Mouse (Mus musculus) liver (tissue): Measurements from ENCODE around the gene Slc46a1.

ENCODE experiments used
- DNase-seq: peaks from one replicate; pipeline ENCODE4 v3.0.0-alpha.2; 2020; ENCODE audit warnings: mixed read lengths

Gene Slc46a1

DNA sequence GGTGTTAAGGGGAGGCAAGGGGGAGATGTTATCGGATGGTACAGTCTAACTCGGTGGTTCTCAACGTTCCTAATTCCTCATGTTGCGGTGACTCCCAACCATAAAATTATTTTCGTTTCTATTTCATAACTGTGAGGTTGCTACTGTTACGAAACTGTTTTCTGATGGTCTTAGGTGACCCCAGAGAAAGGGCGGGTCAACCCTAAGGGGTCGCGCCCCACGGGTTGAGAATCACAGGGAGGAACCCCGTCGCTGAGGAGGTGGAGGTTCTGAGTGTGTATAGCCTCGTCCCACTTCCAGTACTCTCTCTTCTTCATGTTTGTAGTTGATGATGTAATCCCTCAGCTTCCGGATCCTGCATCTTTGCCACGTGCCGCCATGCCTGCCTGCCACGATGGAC, 6.8 kb upstream of the Slc46a1 start:
- no peak for DNase-seq

DNA sequence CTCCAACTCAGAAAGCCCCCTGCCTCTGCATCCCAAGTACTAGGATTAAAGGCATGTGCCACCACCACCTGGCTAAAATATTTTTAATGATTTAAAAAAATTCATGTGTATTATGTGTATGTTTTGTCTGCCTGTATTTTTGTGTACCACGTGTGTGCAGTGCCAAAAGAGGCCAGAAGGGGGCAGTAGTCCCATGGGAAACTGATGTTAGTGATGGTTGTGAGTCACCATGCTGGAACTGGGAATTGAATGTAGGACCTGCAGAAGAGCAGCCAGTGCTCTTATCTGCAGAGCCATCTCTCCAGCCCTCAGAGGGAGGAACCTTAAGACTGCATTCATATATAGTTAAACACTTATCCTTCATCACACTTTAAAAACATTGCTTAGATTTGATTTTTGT, 3.6 kb upstream of the Slc46a1 start:
- DNase-seq, result no peak

DNA sequence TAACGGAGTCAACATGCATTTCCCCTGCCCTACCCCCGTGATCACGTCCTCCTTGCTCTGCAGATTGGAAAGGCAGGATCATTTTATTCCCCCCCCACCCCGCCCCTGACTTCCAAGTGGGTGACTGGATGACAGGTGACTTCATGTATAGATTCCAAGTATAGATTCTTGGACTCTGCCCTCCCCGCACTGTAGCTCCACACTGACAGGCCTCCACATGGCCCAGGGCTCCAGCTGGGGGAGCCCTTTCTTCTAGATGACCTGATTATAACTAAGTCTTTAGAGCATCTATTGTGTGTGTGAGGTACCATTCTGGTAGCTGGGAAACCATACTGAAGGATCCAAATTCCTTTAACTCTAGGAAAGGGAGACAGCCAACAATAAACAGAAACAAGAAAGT, 2.8 kb upstream of the Slc46a1 start:
- no peak for DNase-seq

DNA sequence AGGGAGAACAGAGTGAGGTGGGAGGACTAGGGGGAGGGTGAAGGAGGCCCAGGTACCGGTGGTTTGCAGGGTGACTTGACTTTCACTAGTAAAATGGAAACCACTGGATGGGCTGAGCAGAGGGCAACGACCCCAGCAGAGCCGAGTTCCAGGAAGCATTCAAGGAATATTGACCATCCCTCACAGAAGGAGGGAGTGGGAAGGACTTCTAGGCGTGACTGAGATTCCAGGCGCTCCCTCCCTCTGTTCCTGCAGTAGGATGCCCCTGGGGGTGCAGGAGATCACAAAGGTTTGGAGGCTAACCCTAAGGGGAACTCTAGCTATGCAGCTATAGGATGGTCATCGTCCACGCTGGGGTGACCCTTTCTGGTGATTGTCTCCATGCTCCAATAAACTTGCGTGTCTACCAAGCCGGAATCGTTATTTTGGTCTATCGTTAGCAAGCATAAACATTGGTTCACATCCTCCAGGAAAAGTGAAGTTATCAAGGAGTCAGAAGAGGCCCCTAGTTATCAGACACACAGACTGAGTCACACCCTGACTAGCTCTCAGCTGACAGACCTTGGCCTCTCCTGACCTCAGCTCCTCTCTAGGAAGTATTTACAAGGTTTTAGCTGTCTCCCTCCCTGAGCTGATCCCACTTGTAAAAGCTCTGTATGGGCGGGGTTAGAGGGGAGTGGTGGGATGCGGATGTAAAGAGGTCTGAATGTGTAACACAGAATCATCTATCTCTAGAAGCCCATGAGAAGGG, 2.0 kb upstream of the Slc46a1 start:
- DNase-seq, result no peak

DNA sequence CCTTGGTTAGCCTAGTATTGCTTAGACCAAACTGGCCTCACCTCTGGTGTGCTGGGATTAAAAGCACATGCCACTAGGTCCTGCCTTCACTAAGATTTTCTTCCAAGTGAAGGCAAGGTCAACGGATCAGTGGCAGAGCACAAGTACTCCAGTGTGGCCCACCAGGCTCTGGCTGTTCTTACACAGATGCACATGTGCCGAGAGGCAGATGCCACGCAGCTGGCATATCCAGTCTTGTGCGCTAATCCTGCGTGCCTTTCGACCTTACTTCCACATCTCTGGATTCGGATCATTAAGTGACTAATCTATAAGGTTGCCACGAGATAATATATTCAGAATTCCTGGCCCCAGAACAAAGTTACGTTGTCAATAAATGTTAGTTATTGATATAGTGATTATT, 381 bp upstream of the Slc46a1 start:
- no peak for DNase-seq

DNA sequence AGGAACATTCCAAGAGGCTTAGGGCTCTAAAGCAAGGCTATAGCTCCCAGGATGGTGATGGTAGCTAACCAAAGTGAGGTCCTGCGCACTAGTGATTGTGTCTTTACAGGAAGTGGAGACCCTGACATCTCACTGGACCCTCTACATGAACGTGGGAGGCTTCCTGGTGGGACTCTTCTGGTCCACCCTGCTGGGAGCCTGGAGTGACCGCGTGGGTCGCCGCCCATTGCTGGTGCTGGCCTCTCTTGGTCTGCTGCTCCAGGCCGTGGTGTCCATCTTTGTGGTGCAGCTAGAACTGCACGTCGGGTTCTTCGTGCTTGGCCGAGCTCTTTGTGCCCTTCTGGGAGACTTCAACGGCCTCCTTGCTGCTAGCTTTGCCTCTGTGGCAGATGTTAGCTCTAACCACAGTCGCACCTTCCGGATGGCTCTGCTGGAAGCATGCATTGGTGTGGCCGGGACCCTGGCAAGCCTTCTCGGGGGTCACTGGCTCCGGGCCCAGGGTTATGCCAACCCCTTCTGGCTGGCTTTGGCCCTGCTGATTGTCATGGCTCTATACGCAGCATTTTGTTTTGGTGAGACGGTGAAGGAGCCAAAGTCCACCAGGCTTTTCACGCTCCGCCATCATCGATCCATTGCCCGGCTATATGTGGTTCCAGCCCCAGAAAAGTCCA, 880 bp downstream of the Slc46a1 start:
- no peak for DNase-seq

DNA sequence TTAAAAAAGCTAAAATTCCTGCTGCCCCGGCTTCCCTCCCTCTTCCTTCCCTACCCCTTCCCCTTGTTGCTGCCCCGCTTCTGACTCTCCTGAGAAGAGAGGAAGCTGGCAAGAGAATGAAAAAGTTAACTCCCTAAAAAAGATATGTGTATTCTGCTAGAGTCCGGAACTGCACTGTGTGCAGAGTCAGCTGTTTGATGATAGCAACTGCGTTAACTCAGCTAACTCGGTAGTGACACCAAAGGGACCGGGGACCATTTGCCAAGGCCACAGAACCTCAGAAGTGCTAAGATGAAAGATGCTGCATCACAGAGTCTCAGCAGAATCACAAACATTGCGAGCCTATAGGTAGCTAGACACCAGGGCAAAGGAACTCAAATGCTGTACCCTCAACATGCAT, 2.0 kb downstream of the Slc46a1 start:
- no peak for DNase-seq

DNA sequence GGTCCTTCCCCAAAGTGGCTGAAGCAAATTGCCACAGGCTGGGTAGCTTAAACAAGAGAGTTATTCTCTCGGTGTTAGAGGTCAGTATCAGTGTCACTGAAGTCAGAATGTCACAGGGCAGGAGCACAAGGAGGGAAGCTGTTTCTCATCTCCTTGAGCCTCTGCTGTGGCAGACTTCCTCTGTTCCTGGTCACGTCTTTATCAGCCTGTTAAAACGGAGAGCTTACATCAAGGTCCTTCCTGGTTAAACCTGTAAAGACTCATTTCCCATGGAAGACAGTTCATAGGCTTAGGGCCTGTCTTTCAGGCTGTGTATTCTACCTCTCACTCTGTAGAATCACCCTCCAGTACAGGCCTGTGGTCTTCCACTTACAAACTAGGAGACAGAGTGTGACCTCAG, 2.4 kb downstream of the Slc46a1 start:
- no peak for DNase-seq

DNA sequence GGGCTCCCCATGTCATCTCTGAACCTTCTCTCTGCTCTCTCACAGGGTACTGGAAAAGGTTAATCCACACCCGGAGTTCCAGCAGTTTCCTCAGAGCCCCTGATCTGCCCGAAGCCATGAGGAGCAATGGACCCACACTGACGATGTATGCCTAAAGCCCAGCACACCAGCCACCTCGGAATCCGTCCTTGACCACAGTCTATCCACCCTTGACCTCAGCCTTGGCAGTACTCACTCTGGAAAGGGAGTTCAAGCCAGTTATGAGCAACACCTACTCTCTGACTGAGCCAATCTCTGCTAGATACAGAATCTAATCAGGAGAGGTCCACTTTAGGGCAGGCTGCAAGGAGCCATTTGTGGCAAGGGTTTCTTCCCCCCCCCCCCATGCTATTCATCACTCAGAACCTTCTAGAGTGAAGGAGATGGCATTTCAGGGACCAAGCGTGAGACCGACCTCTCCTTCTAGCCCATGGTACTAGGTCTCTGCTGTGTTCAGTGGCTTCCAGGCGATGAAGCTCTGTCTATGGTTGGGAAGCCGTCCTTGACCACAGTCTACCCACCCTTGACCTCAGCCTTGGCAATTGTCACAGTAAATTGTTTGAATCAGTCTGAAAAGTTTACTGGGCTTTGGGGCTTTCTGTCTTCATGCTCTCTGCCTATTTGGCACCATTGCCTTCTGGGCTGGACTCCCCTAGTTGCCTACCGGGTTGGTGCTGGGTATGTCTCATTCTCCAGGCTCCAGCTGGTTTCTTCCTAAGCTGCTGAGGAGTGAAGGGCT, 6.0 kb downstream of the Slc46a1 start:
- DNase-seq, result no peak

DNA sequence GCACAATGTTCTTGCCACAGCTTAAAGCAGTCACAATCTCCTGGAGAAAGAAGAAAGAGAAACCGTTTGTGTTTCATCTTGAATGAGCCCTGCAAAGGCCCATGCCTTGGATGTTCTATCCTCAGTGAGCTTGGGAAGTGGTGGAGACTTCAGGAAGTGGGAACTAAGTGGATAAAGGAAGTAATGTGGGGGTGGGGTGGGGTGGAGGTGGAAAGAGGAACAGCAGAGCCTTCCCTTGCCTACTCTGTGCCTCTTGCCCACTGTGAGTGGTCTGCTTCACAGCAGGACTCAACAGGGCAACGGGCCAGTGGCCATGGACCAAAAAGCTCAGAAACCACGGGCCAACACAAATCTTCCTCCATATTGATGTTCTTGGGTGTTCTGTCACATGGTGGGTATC, 9.8 kb downstream of the Slc46a1 start:
- no peak for DNase-seq

DNA sequence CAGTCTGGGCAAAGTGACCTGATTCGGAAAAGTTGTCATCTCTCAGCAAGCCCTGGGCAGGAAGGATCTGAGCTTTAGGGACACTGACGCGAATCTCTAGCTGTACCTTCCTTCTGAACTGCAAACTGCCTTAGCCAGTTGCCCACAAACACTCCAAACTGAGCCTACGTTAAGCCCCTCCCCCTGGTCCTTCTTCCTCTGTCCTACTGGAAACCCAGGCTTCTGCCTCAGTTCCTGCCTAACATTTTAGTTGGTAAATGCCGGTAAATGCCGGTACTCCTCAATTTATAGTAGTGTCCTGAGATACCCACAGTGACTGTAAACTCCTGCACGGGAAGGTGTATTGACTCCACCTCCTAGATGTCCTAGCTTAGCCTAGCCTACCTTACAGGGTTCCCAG, 18.1 kb downstream of the Slc46a1 start:
- DNase-seq, result no peak

DNA sequence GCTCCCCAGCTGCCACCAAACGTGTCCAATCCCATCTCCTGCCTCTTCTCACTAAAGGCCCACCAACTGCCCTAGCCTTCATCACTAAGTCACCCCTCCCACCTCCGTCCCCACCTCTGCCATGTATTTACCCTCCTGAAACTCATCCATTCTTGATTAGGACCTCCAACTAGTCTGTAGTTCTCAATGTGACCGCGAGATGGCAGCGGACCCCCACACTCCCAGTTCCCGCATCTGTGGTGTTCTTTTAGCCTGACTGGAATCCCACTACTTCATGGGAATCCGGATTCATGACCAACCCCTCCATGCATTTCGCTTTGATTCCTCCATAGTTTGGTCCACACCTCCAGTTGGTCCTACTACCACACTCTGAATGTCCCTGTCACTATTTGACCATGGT, 22.7 kb downstream of the Slc46a1 start:
- DNase-seq, result peak; percentile 59

DNA sequence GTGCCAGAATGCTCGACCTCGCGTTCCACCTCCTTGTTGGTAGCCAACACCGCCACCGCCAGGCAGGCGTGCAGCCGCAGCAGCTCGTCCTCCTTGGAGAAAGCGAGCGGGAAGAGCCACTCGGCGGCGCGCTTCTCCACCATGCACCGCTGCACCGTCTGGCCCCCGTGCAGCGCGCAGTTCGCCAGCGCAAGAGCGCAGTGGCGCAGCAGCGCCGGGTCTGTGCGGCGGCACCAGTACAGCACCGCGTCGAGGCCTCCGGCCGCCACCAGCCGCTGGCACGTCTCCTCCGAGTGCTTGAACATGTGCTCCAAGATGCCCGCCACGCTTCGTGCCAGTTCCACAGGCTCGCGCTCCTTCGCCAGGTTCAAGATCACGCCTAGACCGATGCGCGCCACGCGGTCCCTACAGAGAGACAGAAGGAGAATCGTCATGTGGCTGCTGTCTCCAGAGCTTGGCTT, 25.3 kb downstream of the Slc46a1 start:
- peak; percentile 53 for DNase-seq

DNA sequence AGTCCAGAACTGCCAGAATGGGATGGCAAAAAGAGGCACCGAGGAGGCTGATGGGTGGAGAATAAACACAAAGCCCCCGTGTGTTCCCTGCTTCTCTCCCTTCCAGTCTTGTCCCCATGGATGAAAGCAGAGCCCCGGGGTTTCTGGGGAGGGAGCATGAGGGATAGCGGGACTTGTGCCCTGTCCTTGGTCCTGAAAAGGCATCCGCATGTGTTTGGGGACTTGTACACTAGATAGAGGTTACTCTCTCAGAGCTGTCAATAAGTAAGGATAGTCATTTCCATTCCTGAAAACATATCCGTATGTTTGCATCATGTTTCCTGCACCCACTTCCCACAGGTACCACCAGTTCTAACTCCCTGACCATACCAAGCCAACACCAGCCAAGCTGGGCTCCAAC, 30.4 kb downstream of the Slc46a1 start:
- peak; percentile 52 for DNase-seq

DNA sequence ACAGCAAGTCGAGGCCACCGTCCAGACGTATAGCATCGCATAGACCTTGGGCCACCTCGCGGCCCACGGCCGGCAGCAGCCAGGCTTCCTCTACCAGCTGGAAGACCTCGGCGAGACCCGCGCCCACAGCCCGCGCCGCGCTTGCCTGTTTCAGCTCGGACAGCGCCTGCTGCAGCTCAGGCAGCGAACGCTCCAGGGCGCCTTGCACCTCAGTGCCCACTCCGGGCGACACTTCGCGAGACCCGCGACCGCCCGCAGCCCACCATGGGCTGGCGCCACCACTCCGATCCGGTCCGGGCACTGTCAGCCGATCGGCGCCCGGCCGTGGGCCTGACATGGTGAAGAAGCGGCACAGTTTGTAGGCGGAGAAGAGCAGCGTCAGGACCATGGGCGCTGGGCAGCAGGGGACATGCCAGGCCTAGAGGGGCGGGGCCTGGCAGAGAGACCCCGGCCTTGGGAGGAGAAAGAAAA, 31.6 kb downstream of the Slc46a1 start:
- no peak for DNase-seq

DNA sequence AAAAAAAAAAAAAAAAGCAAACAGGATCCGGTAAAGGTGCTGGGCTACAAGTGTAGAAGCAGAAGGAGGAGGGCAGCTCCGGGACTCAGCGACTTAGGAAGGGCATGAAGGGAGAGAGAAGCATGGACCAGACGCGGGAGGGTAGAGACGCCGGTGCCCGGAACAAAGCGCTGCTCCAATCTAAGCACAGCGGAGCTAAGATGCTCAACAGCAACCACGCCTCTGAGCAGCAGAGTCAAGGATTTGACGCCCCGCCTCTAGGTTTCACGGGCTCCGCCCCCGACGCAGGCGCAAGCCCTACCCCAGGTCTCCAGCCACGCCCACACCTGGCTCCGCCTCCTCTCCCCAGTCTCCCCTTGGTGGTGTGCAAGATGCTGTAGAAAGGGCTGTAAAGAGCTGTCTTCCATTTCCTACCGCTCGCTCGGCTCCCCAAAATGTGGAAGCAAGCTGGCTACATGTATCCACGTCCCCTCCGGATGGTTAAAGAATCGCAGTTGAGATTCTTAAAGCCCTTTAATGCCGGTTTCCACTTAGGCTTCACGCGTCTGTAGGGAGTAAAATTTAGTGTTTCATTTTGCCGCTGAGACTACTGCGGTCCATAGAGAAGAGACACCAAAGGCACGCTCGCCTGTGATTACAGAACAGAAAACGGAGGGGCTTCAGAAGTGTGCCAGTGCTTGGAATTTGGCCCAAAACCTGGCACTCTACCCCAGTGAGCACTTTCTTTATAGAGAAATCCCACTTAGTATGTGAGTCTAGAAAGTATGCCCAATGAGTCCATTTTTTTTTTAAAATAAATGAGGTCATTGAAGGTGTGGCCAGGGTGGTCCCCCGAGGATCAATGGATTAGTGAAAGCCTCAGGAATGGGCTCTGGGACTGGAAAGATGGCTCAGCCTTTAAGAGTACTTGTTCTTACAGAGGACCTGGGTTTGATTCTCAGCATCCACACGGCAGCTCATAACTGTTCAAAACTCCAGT, 32.3 kb downstream of the Slc46a1 start, which contains the start of gene Sarm1:
TSS of gene Sarm1 (minus strand) at position 211 of the 979 bp plus-strand sequence.
- peak; percentile 95 for DNase-seq

DNA sequence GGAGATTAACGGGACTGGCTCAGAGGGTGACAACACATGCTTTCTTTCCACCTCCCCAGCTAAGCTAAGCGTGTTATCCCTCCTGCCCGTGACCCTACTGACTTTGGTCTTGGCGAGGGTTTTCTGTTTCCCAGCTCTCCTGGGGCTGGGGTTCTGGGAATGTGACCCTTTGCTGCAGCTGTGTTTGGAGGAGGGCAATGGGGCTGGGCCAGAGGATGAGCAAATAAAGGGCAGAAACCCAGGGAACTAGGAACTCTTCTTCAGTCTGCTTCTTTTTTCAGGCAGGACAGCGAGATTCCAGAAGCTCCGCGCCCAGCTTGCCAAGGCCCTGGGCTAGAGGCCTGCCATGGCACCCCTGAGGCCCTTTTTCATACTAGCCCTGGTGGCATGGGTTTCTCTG, 33.5 kb downstream of the Slc46a1 start, which contains the start of gene Vtn:
TSS of gene Vtn (plus strand) at position 88 of the 400 bp plus-strand sequence.
- peak; percentile 38 for DNase-seq

DNA sequence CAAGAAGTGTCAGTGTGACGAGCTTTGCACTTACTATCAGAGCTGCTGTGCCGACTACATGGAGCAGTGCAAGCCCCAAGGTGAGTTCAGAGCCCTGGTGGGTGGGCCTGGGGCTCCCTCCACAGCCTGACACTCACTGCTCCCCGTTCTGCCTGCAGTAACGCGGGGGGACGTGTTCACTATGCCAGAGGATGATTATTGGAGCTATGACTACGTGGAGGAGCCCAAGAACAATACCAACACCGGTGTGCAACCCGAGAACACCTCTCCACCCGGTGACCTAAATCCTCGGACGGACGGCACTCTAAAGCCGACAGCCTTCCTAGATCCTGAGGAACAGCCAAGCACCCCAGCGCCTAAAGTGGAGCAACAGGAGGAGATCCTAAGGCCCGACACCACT, 34.0 kb downstream of the Slc46a1 start:
- no peak for DNase-seq

DNA sequence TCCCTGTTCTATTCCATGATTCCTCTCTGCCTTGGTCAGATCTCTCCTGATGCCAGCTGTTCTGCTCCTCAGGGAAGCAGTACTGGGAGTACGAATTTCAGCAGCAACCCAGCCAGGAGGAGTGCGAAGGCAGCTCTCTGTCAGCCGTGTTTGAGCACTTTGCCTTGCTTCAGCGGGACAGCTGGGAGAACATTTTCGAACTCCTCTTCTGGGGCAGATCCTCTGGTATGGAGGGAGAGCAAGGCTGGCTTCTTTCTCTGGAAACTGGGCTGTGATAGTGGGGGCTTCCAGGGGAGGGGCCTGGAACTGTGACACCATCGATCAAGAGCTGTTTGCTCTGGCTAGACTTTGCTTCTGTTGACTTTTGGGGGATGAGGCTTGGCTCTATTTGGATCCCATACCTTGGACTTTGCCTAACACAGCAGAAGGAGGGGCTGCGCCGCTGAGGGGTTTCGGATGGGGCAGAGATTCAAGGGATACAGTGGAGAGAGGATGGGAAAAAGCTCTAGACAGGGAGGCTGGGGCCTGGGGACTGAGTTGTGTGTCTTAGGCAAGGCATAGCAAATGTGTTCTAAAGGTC, 35.2 kb downstream of the Slc46a1 start:
- DNase-seq, result peak; percentile 35

DNA sequence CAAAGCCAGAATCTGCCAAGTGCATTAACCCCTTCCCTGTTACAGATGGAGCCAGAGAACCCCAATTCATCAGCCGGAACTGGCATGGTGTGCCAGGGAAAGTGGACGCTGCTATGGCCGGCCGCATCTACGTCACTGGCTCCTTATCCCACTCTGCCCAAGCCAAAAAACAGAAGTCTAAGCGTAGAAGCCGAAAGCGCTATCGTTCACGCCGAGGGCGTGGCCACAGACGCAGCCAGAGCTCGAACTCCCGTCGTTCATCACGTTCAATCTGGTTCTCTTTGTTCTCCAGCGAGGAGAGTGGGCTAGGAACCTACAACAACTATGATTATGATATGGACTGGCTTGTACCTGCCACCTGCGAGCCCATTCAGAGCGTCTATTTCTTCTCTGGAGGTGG, 36.0 kb downstream of the Slc46a1 start:
- no peak for DNase-seq

DNA sequence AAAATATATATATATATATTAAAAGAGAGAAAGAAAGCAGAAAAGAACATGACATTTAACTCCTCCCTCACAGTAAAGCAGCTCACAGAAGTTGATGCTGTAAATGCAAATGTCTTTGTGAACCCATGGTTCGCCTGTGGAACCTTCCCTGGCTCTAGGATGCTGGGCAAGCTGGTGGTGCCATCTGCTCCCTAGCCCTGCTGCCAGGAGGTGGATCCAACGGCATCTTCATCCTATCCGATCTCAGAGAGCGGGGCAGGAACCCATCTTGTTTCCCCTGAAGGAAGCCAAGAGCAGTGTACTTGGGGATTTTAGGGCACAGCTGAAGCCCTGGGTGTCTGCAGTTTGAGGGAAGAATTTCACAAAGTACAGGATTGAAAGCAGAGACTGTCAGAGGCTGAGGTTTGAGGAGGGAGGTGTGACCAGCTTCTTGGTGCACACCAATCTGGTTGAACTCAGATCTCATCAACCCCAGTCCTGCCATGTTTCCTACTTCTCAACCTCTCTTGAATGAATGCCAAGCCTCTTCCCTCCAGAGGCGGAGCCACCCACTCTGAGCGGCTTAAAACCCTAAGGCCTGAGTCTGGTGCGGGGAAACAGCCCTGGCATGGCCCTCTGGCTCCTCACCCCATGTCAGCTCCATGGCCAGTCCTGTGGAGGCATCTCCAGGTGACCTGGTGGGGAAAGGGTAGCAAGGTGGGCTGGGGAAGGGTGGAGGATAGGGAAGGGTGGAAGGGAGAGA, 37.6 kb downstream of the Slc46a1 start, which contains the start of gene Sebox:
TSS of gene Sebox (plus strand) at position 539 of the 742 bp plus-strand sequence.
- no peak for DNase-seq
